Mouse (Mus musculus) T-helper 1 cell (primary cell): ENCODE data around the gene Col7a1.

ENCODE experiments used
- in situ Hi-C: fragments of 300-600 bp; cut with MboI, MseI; formaldehyde crosslinking; loops from one replicate; pipeline ENCODE4 v1.15.1; 2025; ENCODE audit warnings: high pct_unique_total_duplicates

Col7a1 gene

GRCm38 (mm10) chr9:108983209-108983608, 29.8 kb downstream of the Col7a1 start:
- in situ Hi-C loops = loop anchor here (10.0 kb wide), 1 partner anchor 1262 kb away; the partner anchor contains the start of gene Cspg5

- in situ Hi-C loops = loop anchor here (10.0 kb wide), 1 partner anchor 1259 kb away; the partner anchor contains the start of gene Cspg5
Measured at GRCm38 (mm10) chr9:108985710-108986109, 32.3 kb downstream of the Col7a1 start, which contains the start of gene Ucn2. Gene Ucn2, plus strand, starts transcription at chr9:108986010.

- in situ Hi-C loops = loop anchor here (10.0 kb wide), 1 partner anchor 1257 kb away; the partner anchor contains the start of gene Cspg5
Measured at GRCm38 (mm10) chr9:108987704-108988350, 34.4 kb downstream of the Col7a1 start.

- in situ Hi-C loops = loop anchor here (5.0 to 10.0 kb wide), 2 partner anchors 67 to 1255 kb away; partner anchors contain the start of genes Cspg5 and Trex1
Measured at GRCm38 (mm10) chr9:108989802-108990461, 36.5 kb downstream of the Col7a1 start.

GRCm38 (mm10) chr9:108990462-108990820, 37.1 kb downstream of the Col7a1 start:
- in situ Hi-C loops = loop anchor here (5.0 kb wide), 1 partner anchor 67 kb away; the partner anchor contains the start of gene Trex1

GRCm38 (mm10) chr9:108991428-108992084, 38.2 kb downstream of the Col7a1 start, which contains the start of gene Pfkfb4:
Gene Pfkfb4, plus strand, starts transcription at chr9:108991778.
- in situ Hi-C loops = loop anchor here (5.0 kb wide), 1 partner anchor 66 kb away; the partner anchor contains the start of gene Trex1

GRCm38 (mm10) chr9:108992085-108992469, 38.7 kb downstream of the Col7a1 start:
- in situ Hi-C loops = loop anchor here (5.0 kb wide), 1 partner anchor 65 kb away; the partner anchor contains the start of gene Trex1

GRCm38 (mm10) chr9:108992620-108993361, 39.4 kb downstream of the Col7a1 start:
- in situ Hi-C loops = loop anchor here (5.0 kb wide), 1 partner anchor 65 kb away; the partner anchor contains the start of gene Trex1

- in situ Hi-C loops = no loop called here
Measured at GRCm38 (mm10) chr9:108996411-108996810, 43.0 kb downstream of the Col7a1 start.

GRCm38 (mm10) chr9:108998287-108999166, 45.1 kb downstream of the Col7a1 start:
- in situ Hi-C loops = no loop called here

- in situ Hi-C loops = no loop called here
Measured at GRCm38 (mm10) chr9:108999167-108999526, 45.8 kb downstream of the Col7a1 start.

- in situ Hi-C loops = loop anchor here (10.0 kb wide), 1 partner anchor 794 kb away; the partner anchor contains the start of gene Fbxw27
Measured at GRCm38 (mm10) chr9:109000726-109001125, 47.3 kb downstream of the Col7a1 start.

- in situ Hi-C loops = loop anchor here (10.0 kb wide), 1 partner anchor 792 kb away; the partner anchor contains the start of gene Fbxw27
Measured at GRCm38 (mm10) chr9:109003201-109003600, 49.8 kb downstream of the Col7a1 start.

GRCm38 (mm10) chr9:109007025-109007780, 53.8 kb downstream of the Col7a1 start:
- in situ Hi-C loops = loop anchor here (5.0 to 10.0 kb wide), 2 partner anchors 605 to 788 kb away; partner anchors contain the start of gene Fbxw27

- in situ Hi-C loops = loop anchor here (5.0 to 10.0 kb wide), 2 partner anchors 604 to 787 kb away; partner anchors contain the start of gene Fbxw27
Measured at GRCm38 (mm10) chr9:109008081-109008480, 54.7 kb downstream of the Col7a1 start.

- in situ Hi-C loops = loop anchor here (5.0 to 10.0 kb wide), 2 partner anchors 603 to 786 kb away; partner anchors contain the start of gene Fbxw27
Measured at GRCm38 (mm10) chr9:109008994-109009635, 55.7 kb downstream of the Col7a1 start.

- in situ Hi-C loops = loop anchor here (5.0 to 10.0 kb wide), 3 partner anchors 108 to 785 kb away; partner anchors contain the start of gene Fbxw27
Measured at GRCm38 (mm10) chr9:109009636-109010315, 56.4 kb downstream of the Col7a1 start.

- in situ Hi-C loops = loop anchor here (5.0 kb wide), 1 partner anchor 107 kb away; no protein-coding TSS in a partner anchor
Measured at GRCm38 (mm10) chr9:109010316-109010690, 56.9 kb downstream of the Col7a1 start.
